Mouse (Mus musculus): Measurements from ENCODE around the gene Hsf4. TPM values are rescaled to one million over a fixed set of nuclear protein-coding genes. Genes with fewer than 3 reads are reported as not detected.
"Not testable (repeated sequence)": the region's sequence is repeated elsewhere in the genome, so short reads cannot be mapped to it uniquely, and the experiment has no call there.

The Hsf4 gene
- polyA plus RNA-seq, 1 experiment from 2014 or later, result not detected

GRCm38 (mm10) chr8:105283074-105283473, 13.5 kb downstream of the Hsf4 start:
- H3K36me3 ChIP-seq (ENCODE audit: control insufficient read depth, insufficient read depth, low read length), result no peaks in the 10 kb centered on the region; the same call in 1 of the 2 replicates
- WGBS, result 15% methylated on average over 23 of the region's 23 CpGs
- no peak overlapping the region for H3K4me3 ChIP-seq (ENCODE audit: low read depth, low read length)
- no peak overlapping the region for H3K27ac ChIP-seq (replicated peaks; ENCODE audit: low read depth, low read length)
- H3K4me1 ChIP-seq (ENCODE audit: control insufficient read depth, insufficient read depth, low read length), result peaks cover 6% of the 10 kb centered on the region; the same call in 1 of the 2 replicates
- no peak overlapping the region for H3K4me2 ChIP-seq (ENCODE audit: low read depth, severe bottlenecking)
- ATAC-seq (ENCODE audit: insufficient number of reproducible peaks, low FRiP score, low TSS enrichment, low read depth) (0 out of 2 replicates have a peak, but pooled peaks have one; percentile 18), DNase-seq (ENCODE audit: low spot score) (peak; percentile 68)
- H3K9me3 ChIP-seq (ENCODE audit: control insufficient read depth, low read length), result no peaks in the 10 kb centered on the region
- no peak overlapping the region for H3K9ac ChIP-seq (ENCODE audit: low read length)
- peaks cover 21% of the 10 kb centered on the region for H3K27me3 ChIP-seq (ENCODE audit: control insufficient read depth, insufficient read depth, low read length)

- Histone ChIP-seq H3K9me3 (ENCODE audit: control insufficient read depth, low read length) (no peaks in the 10 kb centered on the region), H3K36me3 (ENCODE audit: control insufficient read depth, insufficient read depth, low read length) (no peaks in the 10 kb centered on the region; the same call in 1 of the 2 replicates), H3K9ac (ENCODE audit: low read length) (no peak overlapping the region), H3K27me3 (ENCODE audit: control insufficient read depth, insufficient read depth, low read length) (peaks cover 8% of the 10 kb centered on the region), H3K4me3 (ENCODE audit: low read depth, low read length) (no peak overlapping the region), H3K4me1 (ENCODE audit: control insufficient read depth, insufficient read depth, low read length) (peaks cover 6% of the 10 kb centered on the region), H3K4me2 (ENCODE audit: low read depth, severe bottlenecking) (no peak overlapping the region), H3K27ac (replicated peaks; ENCODE audit: low read depth, low read length) (no peak overlapping the region)
- 54% methylated on average over 12 of the region's 12 CpGs for WGBS
- ATAC-seq (ENCODE audit: insufficient number of reproducible peaks, low FRiP score, low TSS enrichment, low read depth), result no peak
- DNase-seq (ENCODE audit: low spot score), result no peak
Measured at GRCm38 (mm10) chr8:105285514-105285913, 15.9 kb downstream of the Hsf4 start.

GRCm38 (mm10) chr8:105286907-105287306, 17.3 kb downstream of the Hsf4 start:
- ATAC-seq (ENCODE audit: insufficient number of reproducible peaks, low FRiP score, low TSS enrichment, low read depth), result no peak
- Histone ChIP-seq H3K9me3 (ENCODE audit: control insufficient read depth, low read length) (no peaks in the 10 kb centered on the region), H3K4me3 (ENCODE audit: low read depth, low read length) (no peak overlapping the region), H3K4me1 (ENCODE audit: control insufficient read depth, insufficient read depth, low read length) (peaks cover 6% of the 10 kb centered on the region), H3K36me3 (ENCODE audit: control insufficient read depth, insufficient read depth, low read length) (no peaks in the 10 kb centered on the region), H3K27ac (replicated peaks; ENCODE audit: low read depth, low read length) (no peak overlapping the region), H3K27me3 (ENCODE audit: control insufficient read depth, insufficient read depth, low read length) (peaks cover 12% of the 10 kb centered on the region), H3K4me2 (ENCODE audit: low read depth, severe bottlenecking) (no peak overlapping the region), H3K9ac (ENCODE audit: low read length) (no peak overlapping the region)
- no peak for DNase-seq (ENCODE audit: low spot score)
- WGBS, result 93% methylated on average over 4 of the region's 4 CpGs

DNA sequence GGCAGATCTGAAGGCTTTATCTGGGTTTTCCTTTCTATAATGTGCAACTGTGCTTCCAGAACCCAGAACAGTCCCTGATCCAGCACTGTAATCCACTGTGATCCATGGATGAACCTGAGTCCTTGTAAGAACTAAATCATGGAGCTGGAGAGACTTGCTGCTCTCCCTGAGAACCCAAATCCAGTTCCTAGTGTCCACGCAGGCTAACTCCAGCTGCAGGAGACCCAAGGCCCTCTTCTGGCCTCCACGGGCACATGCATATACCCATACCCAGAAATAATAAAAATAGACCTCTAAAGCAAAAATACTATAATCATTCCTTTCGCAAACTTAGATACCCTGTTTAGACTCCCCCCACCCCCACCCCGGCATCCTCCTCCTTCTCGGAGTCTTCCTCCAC, 18.6 kb downstream of the Hsf4 start:
- no peak for ATAC-seq (ENCODE audit: insufficient number of reproducible peaks, low FRiP score, low TSS enrichment, low read depth)
- WGBS, result 92% methylated on average over 5 of the region's 5 CpGs
- peak overlapping the region; percentile 48; the same call in 1 of the 2 replicates for H3K4me3 ChIP-seq (ENCODE audit: low read depth, low read length)
- DNase-seq (ENCODE audit: low spot score), result no peak
- H3K9me3 ChIP-seq (ENCODE audit: control insufficient read depth, low read length), result no peaks in the 10 kb centered on the region
- H3K27ac ChIP-seq (replicated peaks; ENCODE audit: low read depth, low read length), result no peak overlapping the region
- peaks cover 6% of the 10 kb centered on the region for H3K4me1 ChIP-seq (ENCODE audit: control insufficient read depth, insufficient read depth, low read length)
- peaks cover 14% of the 10 kb centered on the region for H3K27me3 ChIP-seq (ENCODE audit: control insufficient read depth, insufficient read depth, low read length)
- no peaks in the 10 kb centered on the region for H3K36me3 ChIP-seq (ENCODE audit: control insufficient read depth, insufficient read depth, low read length)
- H3K4me2 ChIP-seq (ENCODE audit: low read depth, severe bottlenecking), result peak overlapping the region; percentile 78; the same call in 1 of the 2 replicates
- no peak overlapping the region for H3K9ac ChIP-seq (ENCODE audit: low read length)

- peak; percentile 89 for ATAC-seq (ENCODE audit: insufficient number of reproducible peaks, low FRiP score, low TSS enrichment, low read depth)
- Histone ChIP-seq H3K4me2 (ENCODE audit: low read depth, severe bottlenecking) (peak overlapping the region; percentile 78), H3K9ac (ENCODE audit: low read length) (peak overlapping the region; percentile 71), H3K4me3 (ENCODE audit: low read depth, low read length) (peak overlapping the region; percentile 48), H3K9me3 (ENCODE audit: control insufficient read depth, low read length) (no peaks in the 10 kb centered on the region), H3K27ac (replicated peaks; ENCODE audit: low read depth, low read length) (no peak overlapping the region), H3K4me1 (ENCODE audit: control insufficient read depth, insufficient read depth, low read length) (peaks cover 6% of the 10 kb centered on the region), H3K27me3 (ENCODE audit: control insufficient read depth, insufficient read depth, low read length) (peaks cover 14% of the 10 kb centered on the region), H3K36me3 (ENCODE audit: control insufficient read depth, insufficient read depth, low read length) (no peaks in the 10 kb centered on the region)
- DNase-seq (ENCODE audit: low spot score), result peak; percentile 96
- WGBS, result under 1% methylated on average over 53 of the region's 53 CpGs
Measured at GRCm38 (mm10) chr8:105288958-105289732, 19.5 kb downstream of the Hsf4 start.

- peak; percentile 66 for DNase-seq (ENCODE audit: low spot score)
- H3K4me2 ChIP-seq (ENCODE audit: low read depth, severe bottlenecking), result peak within 1 kb of the TSS; percentile 78
Measured at GRCm38 (mm10) chr8:105289805-105290460, 20.3 kb downstream of the Hsf4 start, which contains the start of gene 4931428F04Rik. Gene 4931428F04Rik (minus strand): TSS chr8:105289864.

DNA sequence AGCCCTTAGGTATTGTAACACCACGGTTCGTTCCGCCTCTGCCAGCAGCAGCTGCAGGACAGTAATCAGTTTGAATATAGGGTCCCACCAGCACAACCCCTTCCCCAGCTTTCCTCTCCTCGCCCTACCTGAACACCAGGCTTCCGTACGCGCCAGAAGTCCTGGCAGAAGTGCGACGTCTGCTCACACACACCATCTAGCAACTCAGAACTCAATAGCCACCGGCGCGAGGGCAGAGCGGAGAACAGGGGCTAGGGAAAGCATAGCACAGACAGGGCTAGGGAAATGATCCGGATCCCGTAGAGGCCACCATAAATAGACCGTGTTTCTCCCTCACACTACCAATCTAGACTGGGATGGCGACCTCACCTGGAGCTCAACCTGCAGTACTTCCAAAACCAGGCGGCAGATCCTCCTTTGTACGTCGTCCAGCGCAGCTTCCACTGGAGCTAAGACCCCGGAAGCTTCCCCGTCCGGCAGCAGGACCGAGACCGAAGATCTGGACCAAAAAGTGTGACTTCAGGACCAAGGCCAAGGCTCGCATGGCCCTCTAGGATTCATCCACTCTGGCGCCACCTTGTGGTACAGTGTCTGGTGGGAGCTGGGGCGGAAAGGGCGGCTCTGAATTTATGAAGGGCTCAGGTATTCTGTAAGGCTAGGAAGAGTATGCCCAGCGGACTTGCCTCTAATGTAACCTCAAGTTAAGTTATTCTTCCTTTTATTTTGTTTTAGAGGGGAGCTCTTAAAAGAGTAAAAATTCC, 21.1 kb downstream of the Hsf4 start:
- Histone ChIP-seq H3K4me3 (ENCODE audit: low read depth, low read length) (0 out of 2 replicates have a peak overlapping the region, but pooled peaks have one; percentile 1), H3K4me1 (ENCODE audit: control insufficient read depth, insufficient read depth, low read length) (peaks cover 6% of the 10 kb centered on the region), H3K4me2 (ENCODE audit: low read depth, severe bottlenecking) (peak overlapping the region; percentile 78), H3K27ac (replicated peaks; ENCODE audit: low read depth, low read length) (no peak overlapping the region), H3K36me3 (ENCODE audit: control insufficient read depth, insufficient read depth, low read length) (no peaks in the 10 kb centered on the region), H3K9ac (ENCODE audit: low read length) (no peak overlapping the region), H3K27me3 (ENCODE audit: control insufficient read depth, insufficient read depth, low read length) (peaks cover 14% of the 10 kb centered on the region), H3K9me3 (ENCODE audit: control insufficient read depth, low read length) (no peaks in the 10 kb centered on the region)
- DNase-seq (ENCODE audit: low spot score), result peak; percentile 98
- ATAC-seq (ENCODE audit: insufficient number of reproducible peaks, low FRiP score, low TSS enrichment, low read depth), result no peak
- WGBS, result 7% methylated on average over 31 of the region's 31 CpGs

More at GRCm38 (mm10) chr8:105289805-105290460, 20.3 kb downstream of the Hsf4 start, which contains the start of gene 4931428F04Rik:
- peak within 1 kb of the TSS; percentile 48 for H3K4me3 ChIP-seq (ENCODE audit: low read depth, low read length)
- H3K27me3 ChIP-seq (ENCODE audit: control insufficient read depth, insufficient read depth, low read length), result peaks cover 14% of the 10 kb centered on the region
- peak; percentile 20; the same call in 1 of the 2 replicates for ATAC-seq (ENCODE audit: insufficient number of reproducible peaks, low FRiP score, low TSS enrichment, low read depth)
- H3K36me3 ChIP-seq (ENCODE audit: control insufficient read depth, insufficient read depth, low read length), result no peaks in the 10 kb centered on the region
- peak within 1 kb of the TSS; percentile 71 for H3K9ac ChIP-seq (ENCODE audit: low read length)
- no peak within 1 kb of the TSS for H3K27ac ChIP-seq (replicated peaks; ENCODE audit: low read depth, low read length)
- no peaks in the 10 kb centered on the region for H3K9me3 ChIP-seq (ENCODE audit: control insufficient read depth, low read length)
- peaks cover 6% of the 10 kb centered on the region for H3K4me1 ChIP-seq (ENCODE audit: control insufficient read depth, insufficient read depth, low read length)
- WGBS, result under 1% methylated on average over 39 of the region's 43 CpGs

- H3K4me3 ChIP-seq (ENCODE audit: low read depth, low read length); H3K9me3 ChIP-seq (ENCODE audit: control insufficient read depth, low read length); H3K9ac ChIP-seq (ENCODE audit: low read length); ATAC-seq (ENCODE audit: insufficient number of reproducible peaks, low FRiP score, low TSS enrichment, low read depth); H3K4me2 ChIP-seq (ENCODE audit: low read depth, severe bottlenecking); DNase-seq (ENCODE audit: low spot score); H3K27ac ChIP-seq (replicated peaks; ENCODE audit: low read depth, low read length); H3K36me3 ChIP-seq (ENCODE audit: control insufficient read depth, insufficient read depth, low read length); H3K4me1 ChIP-seq (ENCODE audit: control insufficient read depth, insufficient read depth, low read length): not testable (repeated sequence)
- H3K27me3 ChIP-seq (ENCODE audit: control insufficient read depth, insufficient read depth, low read length), result peaks cover 14% of the 10 kb centered on the region
- WGBS, result 93% methylated on average over 8 of the region's 8 CpGs
Measured at GRCm38 (mm10) chr8:105291364-105291763, 21.8 kb downstream of the Hsf4 start.

Measured in limb, embryonic 11.5 days (tissue).